Mouse (Mus musculus) layer of hippocampus, adult 9-10 months (tissue): ENCODE results near the gene Gm43064.

Experiments used
- DNase-seq: peaks from one replicate; pipeline ENCODE4 v3.0.0; 2022; ENCODE audit warnings: low spot score

Gene Gm43064

DNA sequence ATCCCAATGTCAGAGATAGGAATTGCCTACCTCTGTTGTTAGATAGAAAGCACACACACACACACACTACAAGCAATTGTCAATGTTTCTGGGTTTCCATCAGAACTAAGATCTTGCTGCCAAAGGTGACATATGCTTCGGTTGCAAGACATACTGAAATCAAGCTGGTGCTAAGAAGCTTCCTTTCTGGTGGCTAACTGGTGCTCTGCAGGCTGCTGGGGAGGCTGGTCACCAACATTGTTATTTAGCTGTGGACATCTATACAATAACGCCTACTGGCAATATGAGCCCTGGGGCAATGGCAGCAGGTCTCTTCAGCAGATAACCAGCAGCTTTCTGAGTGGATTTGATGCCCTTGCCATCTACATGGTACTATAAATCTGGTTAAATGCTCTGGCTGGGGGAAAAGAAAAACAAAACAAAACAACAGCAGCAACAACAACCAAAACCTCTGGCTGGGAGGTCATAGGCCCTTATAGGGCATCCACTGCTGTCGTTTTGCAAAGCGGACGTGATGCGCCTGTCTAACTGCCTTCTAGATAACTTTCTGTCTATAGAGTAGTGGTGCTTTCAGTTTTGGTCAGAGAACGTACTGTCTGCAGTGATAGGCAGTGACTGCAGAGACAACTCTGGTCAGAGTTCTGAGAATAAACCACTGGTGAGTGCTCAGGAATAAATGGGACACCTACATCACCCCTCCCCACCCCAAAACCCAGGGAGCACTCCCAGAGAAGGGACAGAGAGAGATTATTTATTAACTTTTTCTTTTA, 47.8 kb downstream of the Gm43064 start:
- DNase-seq = no peak

DNA sequence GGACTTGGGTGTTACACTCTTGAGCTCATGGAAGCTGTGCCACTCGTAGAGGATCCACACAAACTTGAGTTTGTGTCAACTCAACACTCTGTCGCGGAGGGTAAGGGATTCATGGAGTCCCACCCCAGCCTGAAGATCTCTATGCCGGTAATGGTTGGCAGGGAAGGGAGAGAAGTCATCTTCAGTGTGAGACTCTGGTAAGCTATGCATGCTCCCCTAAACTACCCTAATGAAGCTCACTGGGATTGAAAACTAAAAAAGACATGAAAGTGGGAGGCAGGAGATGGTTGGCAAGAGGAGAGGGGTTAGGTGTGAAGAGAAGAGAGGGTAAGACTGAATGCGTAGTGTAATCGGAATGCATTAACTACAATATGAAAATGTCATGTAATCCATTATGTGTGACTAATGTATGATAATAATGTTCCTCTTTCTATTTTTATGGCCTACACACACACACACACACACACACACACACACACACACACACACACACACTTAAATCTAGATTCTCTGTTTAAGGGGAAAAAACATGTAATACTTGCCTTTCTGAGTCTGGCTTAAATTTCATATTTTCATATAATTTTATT, 48.7 kb downstream of the Gm43064 start:
- no peak for DNase-seq

DNA sequence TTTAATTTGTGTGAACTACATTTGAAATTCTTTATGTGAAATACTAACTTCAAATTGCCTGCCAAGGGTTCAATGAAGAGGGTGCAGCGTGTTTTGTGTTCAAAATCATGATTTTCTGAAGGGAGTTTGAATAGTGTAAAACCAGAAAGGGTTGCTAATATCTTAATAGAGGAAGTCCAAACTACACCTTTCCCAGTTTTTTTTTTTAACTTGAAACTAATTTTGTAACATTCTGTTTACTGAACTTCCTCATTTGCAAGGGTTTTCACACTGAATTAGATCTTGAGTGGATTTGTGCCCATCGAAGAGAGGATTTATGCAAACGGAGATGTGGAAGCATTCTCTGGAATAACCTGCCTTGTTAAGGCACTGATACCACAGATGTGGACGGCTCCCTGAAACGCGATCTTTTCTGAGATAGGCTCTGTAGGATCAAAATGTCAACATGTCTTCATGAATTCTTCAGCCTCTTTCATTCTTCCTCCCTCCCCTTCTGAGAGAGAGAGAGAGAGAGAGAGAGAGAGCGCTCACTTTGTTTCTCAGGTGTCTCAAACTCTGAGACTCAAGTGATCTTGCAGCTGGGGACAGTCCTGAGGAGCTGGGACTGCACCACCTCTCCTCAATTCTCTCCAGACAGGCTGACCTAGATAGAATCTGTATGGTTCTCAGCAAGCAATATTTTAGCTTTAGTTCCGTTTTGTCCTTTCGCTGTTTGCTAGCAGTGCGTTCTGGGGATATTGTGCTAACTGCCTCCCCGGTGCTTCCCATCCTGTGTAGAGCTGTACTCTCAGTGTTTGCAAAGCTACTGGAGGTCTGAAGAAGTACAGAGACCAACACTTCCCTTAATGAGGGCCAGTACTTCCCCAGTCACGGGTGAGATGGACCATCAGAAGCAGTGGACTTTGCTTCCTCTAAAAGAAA, 49.8 kb downstream of the Gm43064 start, which contains the start of gene Ptpn22:
Gene Ptpn22 (plus strand): TSS at position 915 of the 921 bp plus-strand sequence.
- no peak for DNase-seq

DNA sequence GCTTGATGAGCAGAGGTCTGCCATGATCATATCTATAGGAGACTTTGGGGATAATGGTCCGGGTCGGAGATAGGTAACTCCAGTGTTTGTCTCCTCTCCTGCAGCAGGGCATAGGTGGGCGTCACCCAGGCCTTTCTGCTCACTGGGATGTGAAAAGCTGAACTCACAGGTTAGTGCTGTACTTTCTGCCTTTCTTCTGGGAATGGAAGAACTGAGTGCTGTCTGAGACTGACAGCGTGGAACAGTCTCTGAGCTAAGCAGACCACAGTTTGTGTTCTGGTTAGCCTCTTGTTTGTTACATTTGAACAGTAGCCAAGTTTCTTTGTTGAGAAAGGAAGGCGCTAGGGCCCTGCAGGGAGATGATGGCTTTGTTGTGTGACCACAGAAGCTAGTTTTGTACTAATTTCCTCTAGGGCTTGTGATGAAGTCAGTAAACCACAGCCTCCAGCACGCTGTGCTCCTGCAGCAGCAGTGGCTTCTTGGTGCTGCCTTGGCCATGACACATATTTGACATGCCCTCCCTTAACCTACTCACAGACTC, 50.5 kb downstream of the Gm43064 start:
- no peak for DNase-seq

DNA sequence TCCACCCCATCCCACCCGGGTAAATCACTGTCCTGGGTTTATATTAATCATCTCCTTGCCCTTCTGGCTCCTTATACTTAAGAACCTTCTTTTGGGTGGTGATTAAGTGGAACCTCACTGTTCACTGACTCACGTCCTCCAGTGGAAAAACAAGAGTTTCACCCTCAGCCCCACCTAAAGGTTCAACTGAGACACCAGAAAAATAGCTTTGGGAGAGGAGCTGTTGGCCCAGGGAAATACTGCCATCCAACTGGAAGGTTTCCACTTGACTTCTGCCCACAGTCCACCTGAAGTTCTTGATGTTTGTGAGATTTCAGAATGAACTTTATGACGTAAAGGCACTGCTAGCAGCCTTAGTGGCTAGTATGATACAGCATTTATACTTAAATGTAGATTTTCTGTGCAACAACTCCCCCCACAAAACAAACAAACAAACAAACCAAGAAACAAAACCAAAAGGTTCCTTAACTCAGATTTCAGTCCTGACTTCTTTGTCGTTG, 53.4 kb downstream of the Gm43064 start:
- DNase-seq = no peak

DNA sequence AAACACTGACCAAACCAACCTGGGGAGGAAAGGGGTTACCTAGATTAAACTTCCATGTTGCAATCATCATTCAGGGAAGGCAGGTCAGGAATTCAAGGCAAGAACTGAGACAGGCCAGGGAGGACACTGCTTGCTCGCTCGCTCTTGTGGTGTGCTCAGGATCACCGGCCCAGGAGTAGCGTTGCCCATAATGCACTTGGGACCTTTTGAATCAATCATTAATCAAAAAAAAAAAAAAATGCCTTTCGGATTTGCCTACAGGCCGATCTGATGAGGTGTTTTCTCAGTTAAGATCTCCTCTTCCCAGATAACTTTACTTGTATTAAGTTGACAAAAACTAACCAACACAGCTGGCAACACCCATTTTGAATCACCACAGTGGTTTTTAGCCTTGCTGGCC, 54.8 kb downstream of the Gm43064 start:
- DNase-seq = no peak

DNA sequence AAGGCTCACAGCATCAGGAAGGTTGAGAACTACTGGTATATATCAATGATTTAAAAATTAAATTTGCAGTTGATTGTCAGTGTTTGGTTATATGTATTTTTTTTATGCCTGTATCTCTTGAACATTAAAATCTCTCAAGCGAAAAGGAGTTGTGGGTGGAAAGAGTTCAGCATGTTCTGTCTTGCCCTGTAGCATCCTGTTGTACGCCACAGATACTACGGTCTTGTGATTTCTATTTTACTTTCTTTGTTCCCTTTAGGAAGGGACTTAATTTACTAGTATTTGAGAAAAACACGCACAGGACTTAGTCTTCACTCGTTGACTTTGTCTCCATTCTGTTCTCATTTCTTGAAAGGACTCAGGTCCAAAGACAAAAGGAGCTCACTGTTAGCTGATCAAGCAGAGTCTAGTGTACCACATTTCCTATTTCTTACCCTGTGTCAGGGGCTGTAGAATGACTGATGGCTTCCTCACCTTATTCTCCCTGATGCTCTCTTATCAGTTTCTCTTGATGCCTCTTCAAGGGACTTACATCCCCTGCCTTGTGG, 58.1 kb downstream of the Gm43064 start:
- DNase-seq = no peak

DNA sequence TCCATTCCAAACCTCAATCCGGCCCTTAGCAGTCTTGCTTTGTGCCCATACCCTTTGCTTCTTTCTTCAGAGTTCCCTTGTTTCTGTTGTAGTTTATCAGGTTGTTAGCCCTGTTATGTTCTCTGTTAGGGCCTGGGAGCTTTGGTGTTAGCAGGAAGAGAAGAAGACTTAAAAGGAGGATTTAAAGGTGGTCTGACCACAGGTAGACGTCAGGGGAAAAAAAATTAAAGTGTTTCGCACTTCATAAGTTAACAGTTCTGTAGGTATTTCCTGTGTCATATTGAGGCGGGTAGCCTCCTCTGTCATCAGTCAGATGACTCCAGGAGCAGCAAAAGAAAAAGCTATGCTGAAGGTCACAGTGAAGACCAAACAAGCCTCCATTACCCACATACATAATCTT, 58.6 kb downstream of the Gm43064 start:
- DNase-seq = no peak

DNA sequence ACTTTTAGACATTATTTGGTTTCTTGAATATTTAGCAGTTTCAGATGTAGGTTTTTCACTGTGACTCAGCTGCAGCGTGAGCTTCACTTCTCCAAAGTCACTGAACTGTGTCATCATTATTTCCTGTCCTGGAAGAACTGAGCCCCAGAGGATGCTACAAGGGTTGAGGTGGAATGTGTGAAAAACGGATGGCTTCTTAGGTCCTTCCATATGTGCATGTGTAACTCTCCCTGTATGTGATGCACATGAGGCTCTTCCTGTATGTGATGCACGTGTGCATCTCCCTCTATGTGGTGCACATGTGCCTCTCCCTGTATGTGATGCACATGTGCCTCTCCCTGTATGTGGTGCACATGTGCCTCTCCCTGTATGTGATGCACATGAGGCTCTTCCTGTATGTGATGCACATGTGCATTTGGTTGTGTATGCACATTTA, 63.3 kb downstream of the Gm43064 start:
- no peak for DNase-seq

DNA sequence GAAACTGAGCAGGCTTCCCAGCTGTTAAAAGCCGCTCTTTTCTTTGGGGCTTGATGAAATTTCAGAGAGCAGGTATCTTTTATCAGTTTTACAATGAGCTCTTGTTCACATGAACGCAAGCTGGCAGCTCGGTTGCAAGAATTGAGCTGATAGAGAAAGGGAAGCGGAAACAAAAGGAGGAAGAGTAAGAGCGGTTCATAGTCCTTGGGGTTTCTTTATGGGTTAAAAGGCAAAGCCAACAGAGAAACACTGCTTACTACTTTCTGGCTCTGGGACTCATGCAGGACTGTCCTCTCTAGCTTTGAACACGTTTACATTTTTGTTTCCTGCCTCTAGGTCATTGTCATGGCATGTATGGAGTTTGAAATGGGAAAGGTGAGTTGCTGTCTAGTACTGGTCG, 65.0 kb downstream of the Gm43064 start:
- DNase-seq = no peak

DNA sequence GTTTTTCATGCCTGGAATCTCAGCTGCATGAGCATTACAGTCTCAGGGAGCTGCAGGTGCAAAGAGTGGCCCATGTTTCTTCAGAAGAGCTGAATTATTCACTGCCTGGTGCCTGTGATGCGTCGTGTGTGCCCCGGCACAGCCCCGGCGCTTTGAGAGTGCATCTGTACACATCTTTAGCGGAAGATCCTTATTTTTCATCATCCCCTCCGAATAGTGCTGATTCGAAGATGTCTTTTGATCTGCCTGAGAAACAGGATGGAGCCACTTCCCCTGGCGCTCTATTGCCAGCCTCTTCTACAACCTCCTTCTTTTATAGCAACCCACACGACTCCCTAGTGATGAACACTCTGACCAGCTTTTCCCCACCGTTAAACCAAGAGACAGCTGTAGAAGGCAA, 76.6 kb downstream of the Gm43064 start:
- no peak for DNase-seq

DNA sequence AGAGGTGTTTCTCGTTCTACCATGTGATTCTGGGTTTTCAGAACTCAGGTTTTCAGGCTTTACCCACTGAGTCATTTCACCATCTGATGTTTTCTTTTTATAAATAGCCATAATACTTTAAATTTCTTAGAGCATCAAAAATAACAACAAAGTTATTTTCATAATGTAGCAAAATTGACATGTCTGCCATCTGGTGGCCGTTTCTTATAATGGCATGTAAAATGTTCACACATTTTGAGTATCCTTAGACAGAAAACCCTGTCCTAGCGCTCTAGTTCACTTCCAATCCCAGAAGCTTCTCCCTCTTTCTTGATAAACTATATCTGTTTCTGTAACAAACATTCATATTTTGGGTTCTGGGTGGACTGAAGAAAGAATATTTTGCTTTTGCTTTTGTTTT, 78.2 kb downstream of the Gm43064 start:
- peak; percentile 35 for DNase-seq
